In genomic region chr11:44377879-44378278, GRCm38 (mm10) we compare ENCODE assay signal across 25 mouse cellular contexts. TPM values are rescaled to one million over a fixed set of nuclear protein-coding genes. Genes with fewer than 3 reads are reported as not detected.
"Had no signal": no experiment of that assay in that cellular context is flagged by ENCODE, and none has a peak within 500 bp of the region (broad histone marks: within the 10 kb centered on the region; RNA-seq: fewer than 3 reads in every experiment).

No protein-coding gene starts in this region.

- H3K27me3 ChIP-seq: limb, embryonic 12.5 days; limb, embryonic 15.5 days; liver, embryonic 13.5 days; midbrain, embryonic 12.5 days; midbrain, embryonic 15.5 days; neural tube, embryonic 12.5 days; neural tube, embryonic 15.5 days; stomach, embryonic 15.5 days had no signal

- H3K9me3 ChIP-seq: limb, embryonic 12.5 days; limb, embryonic 15.5 days; liver, embryonic 13.5 days; midbrain, embryonic 12.5 days; midbrain, embryonic 15.5 days; neural tube, embryonic 12.5 days; neural tube, embryonic 15.5 days; stomach, embryonic 15.5 days had no signal

- H3K36me3 ChIP-seq: limb, embryonic 12.5 days; limb, embryonic 15.5 days; liver, embryonic 13.5 days; midbrain, embryonic 12.5 days; midbrain, embryonic 15.5 days; neural tube, embryonic 12.5 days; neural tube, embryonic 15.5 days; stomach, embryonic 15.5 days had no signal

- ATAC-seq: midbrain, embryonic 15.5 days had no signal

- DNase-seq: kidney, adult 18-20 months; kidney, adult 9 months; kidney, postnatal 14 days; layer of hippocampus, postnatal 36 days; left cerebral cortex, postnatal 4 days; liver, embryonic 13.5 days; lung, adult 2 months; lung, postnatal 36 days; right cerebral cortex, adult 18-20 months; right cerebral cortex, postnatal 14 days; right cerebral cortex, postnatal 4 days; thymus, postnatal 25 days had no signal

- H3K4me3 ChIP-seq: layer of hippocampus, adult 2 months; limb, embryonic 12.5 days; limb, embryonic 15.5 days; liver, embryonic 13.5 days; midbrain, embryonic 12.5 days; midbrain, embryonic 15.5 days; neural tube, embryonic 12.5 days; neural tube, embryonic 15.5 days; stomach, embryonic 15.5 days had no signal

- H3K4me1 ChIP-seq: limb, embryonic 12.5 days; limb, embryonic 15.5 days; liver, embryonic 13.5 days; midbrain, embryonic 12.5 days; midbrain, embryonic 15.5 days; neural tube, embryonic 12.5 days; neural tube, embryonic 15.5 days; stomach, embryonic 15.5 days had no signal

- H3K27ac ChIP-seq: layer of hippocampus, adult 2 months; limb, embryonic 12.5 days; limb, embryonic 15.5 days; liver, embryonic 13.5 days; midbrain, embryonic 12.5 days; midbrain, embryonic 15.5 days; neural tube, embryonic 12.5 days; neural tube, embryonic 15.5 days; stomach, embryonic 15.5 days had no signal

RNA-seq across cellular contexts. Expression of gene Il12b, which starts 22.0 kb away (rescaled TPM):
- total RNA-seq: layer of hippocampus, adult 2 months; layer of hippocampus, postnatal 10 days; layer of hippocampus, postnatal 36 days; left cerebral cortex, adult 8-10 months; left cerebral cortex, postnatal 14 days; left cerebral cortex, postnatal 4 days had no signal
- polyA plus RNA-seq: limb, embryonic 12.5 days; liver, embryonic 13.5 days; liver, embryonic 16.5 days; lung, embryonic 16.5 days; midbrain, embryonic 12.5 days; midbrain, embryonic 15.5 days; neural tube, embryonic 12.5 days; neural tube, embryonic 15.5 days had no signal
